Mouse (Mus musculus): Measurements from ENCODE around the gene Limd2. TPM values are rescaled to one million over a fixed set of nuclear protein-coding genes. Genes with fewer than 3 reads are reported as not detected.
"Not testable (repeated sequence)": the region's sequence is repeated elsewhere in the genome, so short reads cannot be mapped to it uniquely, and the experiment has no call there.

Limd2 gene
- 207 and 214 TPM in 2 replicates for polyA plus RNA-seq (2015; fragmentation: Nextera tagmentation; extraction: Ambion mirVana)

- 29% methylated on average over 22 of the region's 22 CpGs for WGBS
- peak; percentile 39; the same call in 1 of the 2 replicates for ATAC-seq (ENCODE audit: low FRiP score, low TSS enrichment)
Observed at GRCm38 (mm10) chr11:106160841-106161721, at the start of gene Limd2, which contains the start of gene Gm10840. Gene Limd2, minus strand, starts transcription at chr11:106160860. Gene Gm10840, plus strand, starts transcription at chr11:106160850.

GRCm38 (mm10) chr11:106202123-106202465, 41.4 kb upstream of the Limd2 start, which contains the start of gene Strada:
Gene Strada, minus strand, starts transcription at chr11:106202168.
- ATAC-seq (ENCODE audit: low FRiP score, low TSS enrichment), result no peak
- no peak within 1 kb of the TSS for H3K4me2 ChIP-seq (replicated peaks; ENCODE audit: low read depth, low read length)
- H3K9ac ChIP-seq (replicated peaks; ENCODE audit: low read length), result no peak within 1 kb of the TSS
- no peak within 1 kb of the TSS for H3K27ac ChIP-seq (ENCODE audit: low read length)
- no peaks in the 10 kb centered on the region for H3K4me1 ChIP-seq (ENCODE audit: insufficient read depth, low read length)
- no peaks in the 10 kb centered on the region for H3K9me3 ChIP-seq (ENCODE audit: low read length)
- peaks cover 70% of the 10 kb centered on the region for H3K36me3 ChIP-seq (ENCODE audit: insufficient read depth, low read length)
- no peaks in the 10 kb centered on the region for H3K27me3 ChIP-seq (ENCODE audit: insufficient read depth, low read length)
- WGBS, result 79% methylated on average over 5 of the region's 5 CpGs
- no peak within 1 kb of the TSS for H3K4me3 ChIP-seq (ENCODE audit: low read length)

More at GRCm38 (mm10) chr11:106160841-106161721, at the start of gene Limd2, which contains the start of gene Gm10840:
- peaks cover 22% of the 10 kb centered on the region for H3K4me1 ChIP-seq (ENCODE audit: insufficient read depth, low read length)
- H3K27me3 ChIP-seq (ENCODE audit: insufficient read depth, low read length), result no peaks in the 10 kb centered on the region
- peak within 1 kb of the TSS; percentile 80 for H3K4me3 ChIP-seq (ENCODE audit: low read length)
- H3K36me3 ChIP-seq (ENCODE audit: insufficient read depth, low read length), result peaks cover 35% of the 10 kb centered on the region
- no peaks in the 10 kb centered on the region for H3K9me3 ChIP-seq (ENCODE audit: low read length)
- H3K27ac ChIP-seq (ENCODE audit: low read length), result peak within 1 kb of the TSS; percentile 89
- H3K4me2 ChIP-seq (replicated peaks; ENCODE audit: low read depth, low read length), result peak within 1 kb of the TSS; percentile 92
- H3K9ac ChIP-seq (replicated peaks; ENCODE audit: low read length), result peak within 1 kb of the TSS; percentile 95

GRCm38 (mm10) chr11:106201337-106202122, 40.9 kb upstream of the Limd2 start:
- ATAC-seq (ENCODE audit: low FRiP score, low TSS enrichment), result no peak
- Histone ChIP-seq H3K4me2 (replicated peaks; ENCODE audit: low read depth, low read length) (no peak overlapping the region), H3K4me3 (ENCODE audit: low read length) (no peak overlapping the region), H3K36me3 (ENCODE audit: insufficient read depth, low read length) (peaks cover 66% of the 10 kb centered on the region), H3K27ac (ENCODE audit: low read length) (no peak overlapping the region), H3K4me1 (ENCODE audit: insufficient read depth, low read length) (no peaks in the 10 kb centered on the region), H3K27me3 (ENCODE audit: insufficient read depth, low read length) (no peaks in the 10 kb centered on the region), H3K9ac (replicated peaks; ENCODE audit: low read length) (no peak overlapping the region), H3K9me3 (ENCODE audit: low read length) (no peaks in the 10 kb centered on the region)
- 92% methylated on average over 19 of the region's 19 CpGs for WGBS

GRCm38 (mm10) chr11:106200756-106201155, 40.1 kb upstream of the Limd2 start:
- WGBS, result 74% methylated on average over 6 of the region's 6 CpGs
- ATAC-seq (ENCODE audit: low FRiP score, low TSS enrichment), result no peak
- peaks cover 65% of the 10 kb centered on the region for H3K36me3 ChIP-seq (ENCODE audit: insufficient read depth, low read length)
- H3K9ac ChIP-seq (replicated peaks; ENCODE audit: low read length), result no peak overlapping the region
- H3K9me3 ChIP-seq (ENCODE audit: low read length), result no peaks in the 10 kb centered on the region
- H3K4me1 ChIP-seq (ENCODE audit: insufficient read depth, low read length), result no peaks in the 10 kb centered on the region
- no peak overlapping the region for H3K4me2 ChIP-seq (replicated peaks; ENCODE audit: low read depth, low read length)
- no peak overlapping the region for H3K27ac ChIP-seq (ENCODE audit: low read length)
- H3K4me3 ChIP-seq (ENCODE audit: low read length), result no peak overlapping the region
- H3K27me3 ChIP-seq (ENCODE audit: insufficient read depth, low read length), result no peaks in the 10 kb centered on the region

GRCm38 (mm10) chr11:106199997-106200396, 39.3 kb upstream of the Limd2 start:
- H3K4me1 ChIP-seq (ENCODE audit: insufficient read depth, low read length); H3K4me2 ChIP-seq (replicated peaks; ENCODE audit: low read depth, low read length); H3K27ac ChIP-seq (ENCODE audit: low read length); H3K9ac ChIP-seq (replicated peaks; ENCODE audit: low read length); H3K27me3 ChIP-seq (ENCODE audit: insufficient read depth, low read length); ATAC-seq (ENCODE audit: low FRiP score, low TSS enrichment); H3K4me3 ChIP-seq (ENCODE audit: low read length); H3K9me3 ChIP-seq (ENCODE audit: low read length): not testable (repeated sequence)
- WGBS, result 94% methylated on average over 7 of the region's 7 CpGs
- H3K36me3 ChIP-seq (ENCODE audit: insufficient read depth, low read length), result peaks cover 60% of the 10 kb centered on the region

- WGBS, result 88% methylated on average over 4 of the region's 4 CpGs
Observed at GRCm38 (mm10) chr11:106198277-106198676, 37.6 kb upstream of the Limd2 start.

GRCm38 (mm10) chr11:106195341-106195740, 34.7 kb upstream of the Limd2 start:
- no peak overlapping the region for H3K4me2 ChIP-seq (replicated peaks; ENCODE audit: low read depth, low read length)
- H3K9ac ChIP-seq (replicated peaks; ENCODE audit: low read length), result no peak overlapping the region
- no peak overlapping the region for H3K27ac ChIP-seq (ENCODE audit: low read length)
- no peaks in the 10 kb centered on the region for H3K9me3 ChIP-seq (ENCODE audit: low read length)
- H3K4me1 ChIP-seq (ENCODE audit: insufficient read depth, low read length), result peaks cover 7% of the 10 kb centered on the region
- no peaks in the 10 kb centered on the region for H3K27me3 ChIP-seq (ENCODE audit: insufficient read depth, low read length)
- H3K36me3 ChIP-seq (ENCODE audit: insufficient read depth, low read length), result peaks cover 21% of the 10 kb centered on the region; the same call in 1 of the 2 replicates
- ATAC-seq (ENCODE audit: low FRiP score, low TSS enrichment), result no peak
- H3K4me3 ChIP-seq (ENCODE audit: low read length), result no peak overlapping the region

More at GRCm38 (mm10) chr11:106198277-106198676, 37.6 kb upstream of the Limd2 start:
- Histone ChIP-seq H3K4me3 (ENCODE audit: low read length) (no peak overlapping the region), H3K4me2 (replicated peaks; ENCODE audit: low read depth, low read length) (no peak overlapping the region), H3K9me3 (ENCODE audit: low read length) (no peaks in the 10 kb centered on the region), H3K36me3 (ENCODE audit: insufficient read depth, low read length) (peaks cover 45% of the 10 kb centered on the region), H3K4me1 (ENCODE audit: insufficient read depth, low read length) (no peaks in the 10 kb centered on the region), H3K27me3 (ENCODE audit: insufficient read depth, low read length) (no peaks in the 10 kb centered on the region), H3K27ac (ENCODE audit: low read length) (no peak overlapping the region), H3K9ac (replicated peaks; ENCODE audit: low read length) (no peak overlapping the region)
- ATAC-seq (ENCODE audit: low FRiP score, low TSS enrichment), result no peak

- WGBS, result 94% methylated on average over 7 of the region's 7 CpGs
Observed at GRCm38 (mm10) chr11:106194891-106195290, 34.2 kb upstream of the Limd2 start.

GRCm38 (mm10) chr11:106194155-106194541, 33.5 kb upstream of the Limd2 start:
- H3K4me1 ChIP-seq (ENCODE audit: insufficient read depth, low read length), result peaks cover 7% of the 10 kb centered on the region
- WGBS, result 31% methylated on average over 3 of the region's 3 CpGs

More at GRCm38 (mm10) chr11:106194891-106195290, 34.2 kb upstream of the Limd2 start:
- Histone ChIP-seq H3K27ac (ENCODE audit: low read length) (no peak overlapping the region), H3K9me3 (ENCODE audit: low read length) (no peaks in the 10 kb centered on the region), H3K4me2 (replicated peaks; ENCODE audit: low read depth, low read length) (no peak overlapping the region), H3K36me3 (ENCODE audit: insufficient read depth, low read length) (peaks cover 21% of the 10 kb centered on the region; the same call in 1 of the 2 replicates), H3K4me1 (ENCODE audit: insufficient read depth, low read length) (peaks cover 7% of the 10 kb centered on the region), H3K4me3 (ENCODE audit: low read length) (no peak overlapping the region), H3K27me3 (ENCODE audit: insufficient read depth, low read length) (no peaks in the 10 kb centered on the region), H3K9ac (replicated peaks; ENCODE audit: low read length) (no peak overlapping the region)
- no peak for ATAC-seq (ENCODE audit: low FRiP score, low TSS enrichment)

More at GRCm38 (mm10) chr11:106194155-106194541, 33.5 kb upstream of the Limd2 start:
- Histone ChIP-seq H3K9ac (replicated peaks; ENCODE audit: low read length) (peak overlapping the region; percentile 70), H3K27ac (ENCODE audit: low read length) (peak overlapping the region; percentile 91), H3K4me2 (replicated peaks; ENCODE audit: low read depth, low read length) (peak overlapping the region; percentile 67), H3K27me3 (ENCODE audit: insufficient read depth, low read length) (no peaks in the 10 kb centered on the region), H3K9me3 (ENCODE audit: low read length) (no peaks in the 10 kb centered on the region), H3K36me3 (ENCODE audit: insufficient read depth, low read length) (peaks cover 21% of the 10 kb centered on the region; the same call in 1 of the 2 replicates), H3K4me3 (ENCODE audit: low read length) (peak overlapping the region; percentile 75)
- no peak for ATAC-seq (ENCODE audit: low FRiP score, low TSS enrichment)

All from kidney, embryonic 16.5 days (tissue).